Mouse (Mus musculus) neural tube, embryonic 11.5 days (tissue): ENCODE data around the gene Gm48551. TPM values are rescaled to one million over a fixed set of nuclear protein-coding genes. Genes with fewer than 3 reads are reported as not detected.
A peak's percentile ranks its signal among the peaks of the same experiment; 100 is the strongest.

ENCODE experiments used
- ATAC-seq: fragments of 200-750 bp; cut with Nextera tagmentation; 2 replicates; pipeline ENCODE4 v1.8.0; 2017; ENCODE audit warnings: moderate number of reproducible peaks, mild to moderate bottlenecking, moderate TSS enrichment, moderate library complexity; ENCODE audit not compliant: insufficient read depth, low FRiP score, low TSS enrichment
- DNase-seq: peaks from one replicate; pipeline ENCODE4 v3.0.0-alpha.2; 2015; ENCODE audit warnings: low spot score
- H3K27ac ChIP-seq: fragments of 300-500 bp; sonication (generic); 2 replicates; pipeline ENCODE4 v1.5.1; 2014; ENCODE audit warnings: low read depth, mild to moderate bottlenecking, low read length
- H3K27me3 ChIP-seq: fragments of 300-500 bp; sonication (generic); 2 replicates; pipeline ENCODE4 v1.6.1; 2014; ENCODE audit warnings: mild to moderate bottlenecking, low read length, mixed read lengths; ENCODE audit not compliant: control insufficient read depth, insufficient read depth
- H3K36me3 ChIP-seq: fragments of 300-500 bp; sonication (generic); 2 replicates; pipeline ENCODE4 v1.6.1; 2014; ENCODE audit warnings: mild to moderate bottlenecking, low read length, moderate library complexity, mixed read lengths; ENCODE audit not compliant: control insufficient read depth, insufficient read depth
- H3K4me1 ChIP-seq: fragments of 300-500 bp; sonication (generic); 2 replicates; pipeline ENCODE4 v1.6.1; 2014; ENCODE audit warnings: low read length, mixed read lengths; ENCODE audit not compliant: control insufficient read depth, insufficient read depth
- H3K4me2 ChIP-seq: fragments of 300-500 bp; sonication (generic); 2 replicates; pipeline ENCODE4 v1.6.1; 2014; ENCODE audit warnings: low read depth, mild to moderate bottlenecking, moderate library complexity
- H3K4me3 ChIP-seq: fragments of 300-500 bp; sonication (generic); 2 replicates; pipeline ENCODE4 v1.5.1; 2014; ENCODE audit warnings: low read depth, low read length
- H3K9ac ChIP-seq: fragments of 300-500 bp; sonication (generic); 2 replicates; pipeline ENCODE4 v1.6.1; 2014; ENCODE audit warnings: mild to moderate bottlenecking, low read length
- H3K9me3 ChIP-seq: fragments of 300-500 bp; sonication (generic); 2 replicates; pipeline ENCODE4 v1.6.1; 2016; ENCODE audit warnings: low read length; ENCODE audit not compliant: control insufficient read depth
- WGBS: fragments of 180-500 bp; shearing (Covaris S2); extraction: QIAGEN DNeasy Blood & Tissue Kit; methylation state at CpG from one replicate; pipeline ENCODE4 v1.1.7; 2014; 5-methylcytosine and 5-hydroxymethylcytosine counted together
- polyA plus RNA-seq: library from polyadenylated mRNA; unstranded; fragments of >200 nt; fragmentation: Nextera tagmentation; extraction: Ambion mirVana; gene quantifications from 2 replicates; pipeline ENCODE4 v1.2.1, GENCODE M21; 2014

Gene Gm48551
- polyA plus RNA-seq, 1 experiment from 2014 or later = 1.7 TPM

- Histone ChIP-seq H3K27me3 (no peaks in the 10 kb centered on the region), H3K4me3 (no peak overlapping the region), H3K4me2 (no peak overlapping the region), H3K9ac (no peak overlapping the region), H3K4me1 (peaks cover 40% of the 10 kb centered on the region), H3K27ac (no peak overlapping the region), H3K36me3 (no peaks in the 10 kb centered on the region), H3K9me3 (no peaks in the 10 kb centered on the region)
- WGBS = 69% methylated on average over 17 of the region's 17 CpGs
- ATAC-seq (no peak), DNase-seq (peak; percentile 11)
Observed at GRCm38 (mm10) chr10:81415549-81416310, 31.5 kb downstream of the Gm48551 start.

- DNase-seq (peak; percentile 77), ATAC-seq (peak; percentile 49)
- Histone ChIP-seq H3K36me3 (no peaks in the 10 kb centered on the region), H3K4me2 (peak overlapping the region; percentile 60), H3K4me1 (peaks cover 34% of the 10 kb centered on the region), H3K27ac (peak overlapping the region; percentile 7; the same call in 1 of the 2 replicates), H3K9me3 (no peaks in the 10 kb centered on the region), H3K9ac (peak overlapping the region; percentile 54), H3K27me3 (no peaks in the 10 kb centered on the region), H3K4me3 (peak overlapping the region; percentile 24)
- 0% methylated on average over 19 of the region's 26 CpGs for WGBS
Observed at GRCm38 (mm10) chr10:81416581-81417226, 32.4 kb downstream of the Gm48551 start.

GRCm38 (mm10) chr10:81417227-81418215 is 33.3 kb downstream of the Gm48551 start:
- Histone ChIP-seq H3K36me3 (no peaks in the 10 kb centered on the region), H3K4me1 (peaks cover 26% of the 10 kb centered on the region), H3K9ac (peak overlapping the region; percentile 54), H3K9me3 (no peaks in the 10 kb centered on the region), H3K27ac (peak overlapping the region; percentile 7; the same call in 1 of the 2 replicates), H3K4me3 (peak overlapping the region; percentile 24), H3K4me2 (peak overlapping the region; percentile 60), H3K27me3 (0 out of 2 replicates have a peak, but pooled peaks cover 6% of the 10 kb centered on the region)
- DNase-seq (peak; percentile 18), ATAC-seq (no peak)
- WGBS = 43% methylated on average over 12 of the region's 12 CpGs

- H3K27me3 ChIP-seq = 0 out of 2 replicates have a peak, but pooled peaks cover 6% of the 10 kb centered on the region
- no peak overlapping the region for H3K4me3 ChIP-seq
- peaks cover 26% of the 10 kb centered on the region for H3K4me1 ChIP-seq
- H3K36me3 ChIP-seq = no peaks in the 10 kb centered on the region
- peak; percentile 19 for DNase-seq
- WGBS = 41% methylated on average over 11 of the region's 11 CpGs
- no peak overlapping the region for H3K27ac ChIP-seq
- no peaks in the 10 kb centered on the region for H3K9me3 ChIP-seq
- no peak for ATAC-seq
- H3K9ac ChIP-seq = no peak overlapping the region
- no peak overlapping the region for H3K4me2 ChIP-seq
Observed at GRCm38 (mm10) chr10:81418216-81419070, 34.2 kb downstream of the Gm48551 start.

- H3K4me1 ChIP-seq = peaks cover 20% of the 10 kb centered on the region
- no peaks in the 10 kb centered on the region for H3K36me3 ChIP-seq
- H3K27me3 ChIP-seq = peaks cover 12% of the 10 kb centered on the region; the same call in 1 of the 2 replicates
- 93% methylated on average over 10 of the region's 10 CpGs for WGBS
- H3K4me3 ChIP-seq = no peak overlapping the region
- DNase-seq (peak; percentile 7), ATAC-seq (no peak)
- no peaks in the 10 kb centered on the region for H3K9me3 ChIP-seq
- H3K27ac ChIP-seq = no peak overlapping the region
- H3K4me2 ChIP-seq = no peak overlapping the region
- no peak overlapping the region for H3K9ac ChIP-seq
Observed at GRCm38 (mm10) chr10:81419111-81419928, 35.1 kb downstream of the Gm48551 start.

GRCm38 (mm10) chr10:81420191-81420767 is 36.0 kb downstream of the Gm48551 start:
- ATAC-seq (no peak), DNase-seq (peak; percentile 5)
- WGBS = 83% methylated on average over 40 of the region's 40 CpGs
- Histone ChIP-seq H3K27ac (no peak overlapping the region), H3K36me3 (no peaks in the 10 kb centered on the region), H3K9me3 (no peaks in the 10 kb centered on the region), H3K4me1 (peaks cover 16% of the 10 kb centered on the region), H3K27me3 (peaks cover 21% of the 10 kb centered on the region), H3K9ac (no peak overlapping the region), H3K4me2 (no peak overlapping the region), H3K4me3 (no peak overlapping the region)

- Histone ChIP-seq H3K9ac (no peak overlapping the region), H3K27ac (no peak overlapping the region), H3K9me3 (no peaks in the 10 kb centered on the region), H3K4me3 (no peak overlapping the region), H3K4me1 (peaks cover 16% of the 10 kb centered on the region), H3K27me3 (peaks cover 29% of the 10 kb centered on the region), H3K4me2 (no peak overlapping the region), H3K36me3 (no peaks in the 10 kb centered on the region)
- DNase-seq = no peak
- 77% methylated on average over 4 of the region's 4 CpGs for WGBS
- ATAC-seq = no peak
Observed at GRCm38 (mm10) chr10:81421041-81421796, 37.0 kb downstream of the Gm48551 start.
